Mouse (Mus musculus): Measurements from ENCODE around the gene Lins1. TPM values are rescaled to one million over a fixed set of nuclear protein-coding genes. Genes with fewer than 3 reads are reported as not detected.

Gene Lins1
- polyA plus RNA-seq, 1 experiment: 3.0 TPM

DNA sequence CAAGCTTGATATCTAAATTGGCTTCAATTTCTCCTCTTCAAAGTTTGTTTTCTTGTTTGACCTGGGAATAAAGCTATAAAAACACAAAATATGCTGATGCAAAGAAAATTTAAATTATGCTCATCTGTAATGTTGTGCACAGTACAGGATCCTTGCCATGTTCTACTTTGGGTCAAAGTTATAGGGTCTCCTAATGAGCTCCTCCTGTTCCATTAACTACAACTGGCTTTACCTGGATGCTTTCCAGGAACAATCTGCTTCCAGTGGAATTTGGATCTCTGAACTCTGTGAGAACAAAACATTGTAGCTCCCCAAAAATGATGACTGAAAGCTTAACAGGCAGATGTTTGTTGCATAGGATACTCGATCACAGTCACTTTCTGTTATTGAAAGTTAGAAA lies 60.3 kb downstream of the Lins1 start:
- no peaks in the 10 kb centered on the region for H3K4me1 ChIP-seq (ENCODE audit: control insufficient read depth, insufficient read depth, insufficient read length, low read length)
- no peak overlapping the region for H3K4me3 ChIP-seq (ENCODE audit: insufficient read depth, low read depth, low read length)
- H3K27ac ChIP-seq (replicated peaks; ENCODE audit: low read depth, low read length): no peak overlapping the region

DNA sequence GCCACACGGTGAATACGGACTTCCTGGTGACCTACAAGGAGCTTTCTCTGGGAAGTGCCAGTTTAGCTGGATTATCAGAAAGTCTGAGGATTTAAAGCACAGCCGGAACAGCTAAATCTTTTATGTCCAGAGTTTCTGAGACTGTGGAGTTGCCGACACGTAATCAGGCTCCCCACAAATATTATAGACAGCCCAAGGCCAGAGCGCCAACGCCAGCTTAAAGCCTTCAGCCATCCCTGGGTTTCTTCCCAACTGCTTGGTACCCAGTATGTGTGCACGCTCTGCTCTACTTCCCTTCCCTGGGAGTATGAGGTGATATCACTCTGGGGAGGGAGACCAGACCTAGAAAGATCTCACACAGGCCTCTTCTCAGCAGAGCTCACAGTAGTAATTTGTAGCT lies 64.1 kb downstream of the Lins1 start:
- Histone ChIP-seq H3K4me3 (ENCODE audit: insufficient read depth, low read depth, low read length) (no peak overlapping the region), H3K4me1 (ENCODE audit: control insufficient read depth, insufficient read depth, insufficient read length, low read length) (no peaks in the 10 kb centered on the region), H3K27ac (replicated peaks; ENCODE audit: low read depth, low read length) (no peak overlapping the region)

- H3K4me1 ChIP-seq (ENCODE audit: control insufficient read depth, insufficient read depth, insufficient read length, low read length): no peaks in the 10 kb centered on the region
- H3K27ac ChIP-seq (replicated peaks; ENCODE audit: low read depth, low read length): no peak overlapping the region
- no peak overlapping the region for H3K4me3 ChIP-seq (ENCODE audit: insufficient read depth, low read depth, low read length)
Observed at GRCm38 (mm10) chr7:66755611-66756010, 65.9 kb downstream of the Lins1 start.

Other genes starting within 250 kb of the Lins1 start
- gene Asb7, start 293 bp upstream of the Lins1 start, polyA plus RNA-seq (2012; ENCODE audit: insufficient read depth, insufficient read length, missing spikeins): 6.9 and 10.8 TPM in 2 replicates
- not detected in 2 replicates for gene Cers3, start 53.6 kb downstream of the Lins1 start, polyA plus RNA-seq (2012; ENCODE audit: insufficient read depth, insufficient read length, missing spikeins)
- not detected in 2 replicates for gene Adamts17, start 149.8 kb downstream of the Lins1 start, polyA plus RNA-seq (2012; ENCODE audit: insufficient read depth, insufficient read length, missing spikeins)